Mouse (Mus musculus): ENCODE data around the gene Clstn3.

DNA sequence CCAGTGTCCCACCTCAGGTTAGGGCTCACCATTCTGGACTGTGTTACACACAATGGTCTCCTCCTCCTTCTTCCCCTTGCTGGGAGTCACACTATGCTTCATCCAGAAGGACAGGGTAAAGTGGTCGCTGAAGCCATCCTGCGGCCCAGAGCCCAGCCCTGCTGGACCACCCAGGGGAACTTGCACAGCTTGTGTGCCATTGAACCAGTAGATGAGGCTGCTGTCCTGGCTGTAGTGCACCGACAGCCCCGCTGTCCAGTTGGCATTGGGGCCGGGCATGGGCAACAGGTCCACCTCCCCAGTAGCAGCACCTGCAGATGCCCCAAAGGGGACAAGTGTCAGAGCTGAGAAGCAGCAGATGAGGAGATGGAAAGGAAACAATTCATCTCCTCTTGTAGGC lies 6.8 kb downstream of the Clstn3 start:
- no peak for TF ChIP-seq CTCF (IDR thresholded peaks at IDR 0.05)
- no peak for TF ChIP-seq EP300 (IDR thresholded peaks at IDR 0.05)

Data from lung, postnatal 0 days (tissue).